Mouse (Mus musculus): ENCODE measurements at regions not wholly inside any gene's neighbourhood (a gene's known extent, or its start where the extent isn't known, plus 50 kb on each side); places are given as distances from the start of the nearest gene placed in this dataset.

- Histone ChIP-seq H3K9ac (ENCODE audit: low read depth, low read length) (no peak overlapping the region), H3K4me2 (no peak overlapping the region), H3K4me3 (ENCODE audit: low read depth, low read length) (no peak overlapping the region), H3K9me3 (replicated peaks; ENCODE audit: control insufficient read depth, low read length) (no peaks in the 10 kb centered on the region), H3K36me3 (ENCODE audit: control insufficient read depth, insufficient read depth, low read length) (no peaks in the 10 kb centered on the region), H3K27ac (ENCODE audit: low read depth, low read length) (no peak overlapping the region), H3K27me3 (ENCODE audit: control insufficient read depth, insufficient read depth, low read length) (no peaks in the 10 kb centered on the region), H3K4me1 (ENCODE audit: control insufficient read depth, insufficient read depth, low read length) (no peaks in the 10 kb centered on the region)
- 67% methylated on average over 2 of the region's 2 CpGs for WGBS (ENCODE audit: insufficient replicate concordance)
- ATAC-seq (replicated peaks; ENCODE audit: insufficient number of reproducible peaks, low FRiP score, low TSS enrichment): no peak
Observed at GRCm38 (mm10) chr1:186197057-186197456, 79.9 kb upstream of the Lyplal1 start.

GRCm38 (mm10) chr1:186189390-186189789 lies 72.3 kb upstream of the Lyplal1 start:
- H3K4me3 ChIP-seq (ENCODE audit: low read depth, low read length): no peak overlapping the region
- no peak for ATAC-seq (replicated peaks; ENCODE audit: insufficient number of reproducible peaks, low FRiP score, low TSS enrichment)
- WGBS (ENCODE audit: insufficient replicate concordance): 69% methylated on average over 11 of the region's 11 CpGs
- H3K9me3 ChIP-seq (replicated peaks; ENCODE audit: control insufficient read depth, low read length): no peaks in the 10 kb centered on the region
- H3K4me2 ChIP-seq: no peak overlapping the region
- H3K9ac ChIP-seq (ENCODE audit: low read depth, low read length): no peak overlapping the region
- no peaks in the 10 kb centered on the region for H3K4me1 ChIP-seq (ENCODE audit: control insufficient read depth, insufficient read depth, low read length)
- no peak overlapping the region for H3K27ac ChIP-seq (ENCODE audit: low read depth, low read length)
- no peaks in the 10 kb centered on the region for H3K27me3 ChIP-seq (ENCODE audit: control insufficient read depth, insufficient read depth, low read length)
- no peaks in the 10 kb centered on the region for H3K36me3 ChIP-seq (ENCODE audit: control insufficient read depth, insufficient read depth, low read length)

GRCm38 (mm10) chr1:186187372-186187771 lies 70.3 kb upstream of the Lyplal1 start:
- no peak overlapping the region for H3K27ac ChIP-seq (ENCODE audit: low read depth, low read length)
- no peaks in the 10 kb centered on the region for H3K4me1 ChIP-seq (ENCODE audit: control insufficient read depth, insufficient read depth, low read length)
- H3K36me3 ChIP-seq (ENCODE audit: control insufficient read depth, insufficient read depth, low read length): no peaks in the 10 kb centered on the region
- no peaks in the 10 kb centered on the region for H3K9me3 ChIP-seq (replicated peaks; ENCODE audit: control insufficient read depth, low read length)
- H3K9ac ChIP-seq (ENCODE audit: low read depth, low read length): no peak overlapping the region
- no peak overlapping the region for H3K4me3 ChIP-seq (ENCODE audit: low read depth, low read length)
- no peak for ATAC-seq (replicated peaks; ENCODE audit: insufficient number of reproducible peaks, low FRiP score, low TSS enrichment)
- no peak overlapping the region for H3K4me2 ChIP-seq
- no peaks in the 10 kb centered on the region for H3K27me3 ChIP-seq (ENCODE audit: control insufficient read depth, insufficient read depth, low read length)
- WGBS (ENCODE audit: insufficient replicate concordance): 83% methylated on average over 5 of the region's 5 CpGs

- H3K4me2 ChIP-seq: no peak overlapping the region
- H3K4me1 ChIP-seq (ENCODE audit: control insufficient read depth, insufficient read depth, low read length): no peaks in the 10 kb centered on the region
- ATAC-seq (replicated peaks; ENCODE audit: insufficient number of reproducible peaks, low FRiP score, low TSS enrichment): no peak
- H3K9ac ChIP-seq (ENCODE audit: low read depth, low read length): no peak overlapping the region
- no peak overlapping the region for H3K4me3 ChIP-seq (ENCODE audit: low read depth, low read length)
- no peak overlapping the region for H3K27ac ChIP-seq (ENCODE audit: low read depth, low read length)
- WGBS (ENCODE audit: insufficient replicate concordance): 76% methylated on average over 8 of the region's 8 CpGs
- no peaks in the 10 kb centered on the region for H3K27me3 ChIP-seq (ENCODE audit: control insufficient read depth, insufficient read depth, low read length)
- H3K9me3 ChIP-seq (replicated peaks; ENCODE audit: control insufficient read depth, low read length): no peaks in the 10 kb centered on the region
- no peaks in the 10 kb centered on the region for H3K36me3 ChIP-seq (ENCODE audit: control insufficient read depth, insufficient read depth, low read length)
Observed at GRCm38 (mm10) chr1:186183204-186183651, 66.1 kb upstream of the Lyplal1 start.

GRCm38 (mm10) chr1:186182498-186183203 lies 65.5 kb upstream of the Lyplal1 start:
- H3K4me2 ChIP-seq: no peak overlapping the region; the same call in none of the 2 replicates
- ATAC-seq (replicated peaks; ENCODE audit: insufficient number of reproducible peaks, low FRiP score, low TSS enrichment): no peak
- no peaks in the 10 kb centered on the region for H3K4me1 ChIP-seq (ENCODE audit: control insufficient read depth, insufficient read depth, low read length)
- WGBS (ENCODE audit: insufficient replicate concordance): 46% methylated on average over 23 of the region's 23 CpGs
- H3K36me3 ChIP-seq (ENCODE audit: control insufficient read depth, insufficient read depth, low read length): no peaks in the 10 kb centered on the region
- no peak overlapping the region for H3K27ac ChIP-seq (ENCODE audit: low read depth, low read length)
- no peaks in the 10 kb centered on the region for H3K27me3 ChIP-seq (ENCODE audit: control insufficient read depth, insufficient read depth, low read length)
- no peak overlapping the region for H3K4me3 ChIP-seq (ENCODE audit: low read depth, low read length)
- H3K9me3 ChIP-seq (replicated peaks; ENCODE audit: control insufficient read depth, low read length): no peaks in the 10 kb centered on the region
- no peak overlapping the region for H3K9ac ChIP-seq (ENCODE audit: low read depth, low read length)

- Histone ChIP-seq H3K36me3 (ENCODE audit: control insufficient read depth, insufficient read depth, low read length) (no peaks in the 10 kb centered on the region), H3K27me3 (ENCODE audit: control insufficient read depth, insufficient read depth, low read length) (no peaks in the 10 kb centered on the region), H3K4me2 (no peak overlapping the region), H3K9me3 (replicated peaks; ENCODE audit: control insufficient read depth, low read length) (no peaks in the 10 kb centered on the region), H3K4me3 (ENCODE audit: low read depth, low read length) (no peak overlapping the region), H3K9ac (ENCODE audit: low read depth, low read length) (no peak overlapping the region), H3K4me1 (ENCODE audit: control insufficient read depth, insufficient read depth, low read length) (no peaks in the 10 kb centered on the region), H3K27ac (ENCODE audit: low read depth, low read length) (no peak overlapping the region)
- 60% methylated on average over 3 of the region's 3 CpGs for WGBS (ENCODE audit: insufficient replicate concordance)
- ATAC-seq (replicated peaks; ENCODE audit: insufficient number of reproducible peaks, low FRiP score, low TSS enrichment): no peak
Observed at GRCm38 (mm10) chr1:186177019-186177418, 59.9 kb upstream of the Lyplal1 start.

GRCm38 (mm10) chr1:186173472-186174014 lies 56.4 kb upstream of the Lyplal1 start:
- Histone ChIP-seq H3K27me3 (ENCODE audit: control insufficient read depth, insufficient read depth, low read length) (no peaks in the 10 kb centered on the region), H3K4me3 (ENCODE audit: low read depth, low read length) (no peak overlapping the region), H3K9me3 (replicated peaks; ENCODE audit: control insufficient read depth, low read length) (no peaks in the 10 kb centered on the region), H3K27ac (ENCODE audit: low read depth, low read length) (no peak overlapping the region), H3K4me2 (no peak overlapping the region), H3K9ac (ENCODE audit: low read depth, low read length) (no peak overlapping the region), H3K4me1 (ENCODE audit: control insufficient read depth, insufficient read depth, low read length) (no peaks in the 10 kb centered on the region), H3K36me3 (ENCODE audit: control insufficient read depth, insufficient read depth, low read length) (no peaks in the 10 kb centered on the region)
- 44% methylated on average over 8 of the region's 8 CpGs for WGBS (ENCODE audit: insufficient replicate concordance)
- no peak for ATAC-seq (replicated peaks; ENCODE audit: insufficient number of reproducible peaks, low FRiP score, low TSS enrichment)

- Histone ChIP-seq H3K4me2 (no peak overlapping the region), H3K4me1 (ENCODE audit: control insufficient read depth, insufficient read depth, low read length) (no peaks in the 10 kb centered on the region), H3K27me3 (ENCODE audit: control insufficient read depth, insufficient read depth, low read length) (no peaks in the 10 kb centered on the region), H3K27ac (ENCODE audit: low read depth, low read length) (no peak overlapping the region), H3K9me3 (replicated peaks; ENCODE audit: control insufficient read depth, low read length) (no peaks in the 10 kb centered on the region), H3K9ac (ENCODE audit: low read depth, low read length) (no peak overlapping the region), H3K4me3 (ENCODE audit: low read depth, low read length) (no peak overlapping the region), H3K36me3 (ENCODE audit: control insufficient read depth, insufficient read depth, low read length) (no peaks in the 10 kb centered on the region)
- 80% methylated on average over 6 of the region's 6 CpGs for WGBS (ENCODE audit: insufficient replicate concordance)
- no peak for ATAC-seq (replicated peaks; ENCODE audit: insufficient number of reproducible peaks, low FRiP score, low TSS enrichment)
Observed at GRCm38 (mm10) chr1:186171691-186172090, 54.6 kb upstream of the Lyplal1 start.
